Mouse (Mus musculus) small intestine, adult 2 months (tissue): ENCODE measurements around the gene Fbxo17.

Source experiments
- CTCF ChIP-seq: fragments of 200-500 bp; IDR thresholded peaks from 2 replicates; pipeline ENCODE4 v1.5.1; 2012; ENCODE audit warnings: low read depth, mild to moderate bottlenecking, control low read depth, inconsistent platforms, low read length, moderate library complexity, mixed read lengths; ENCODE audit not compliant: insufficient replicate concordance, insufficient read length; ENCODE audit errors: extremely low read depth
- POLR2A ChIP-seq: fragments of 200-500 bp; IDR thresholded peaks from 2 replicates; pipeline ENCODE4 v1.6.1; 2012; ENCODE audit warnings: low read depth, mild to moderate bottlenecking, control low read depth, inconsistent platforms, low read length, moderate library complexity

DNA sequence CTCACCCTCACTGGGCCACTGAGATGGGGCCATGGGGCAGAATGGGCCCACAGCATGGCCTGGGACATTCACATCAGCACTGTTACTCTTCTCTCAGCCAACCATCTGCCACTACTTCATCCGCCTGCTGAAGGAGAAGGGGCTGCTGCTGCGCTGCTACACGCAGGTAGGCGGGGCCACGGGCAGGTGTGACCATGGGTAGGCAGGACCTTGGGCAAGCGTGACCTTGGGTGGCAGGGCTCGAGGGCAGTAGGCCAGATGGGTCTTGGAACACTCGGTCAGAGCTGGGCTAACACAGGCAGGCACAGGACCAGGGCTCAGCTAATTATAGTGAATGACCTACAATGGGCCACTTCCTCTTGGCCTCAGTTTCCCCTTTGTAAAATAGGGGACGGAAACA lies 62.2 kb downstream of the Fbxo17 start:
- TF ChIP-seq CTCF (no peak), POLR2A (no peak)
